Mouse (Mus musculus) stomach, embryonic 15.5 days (tissue): ENCODE results near the gene Egflam. TPM values are rescaled to one million over a fixed set of nuclear protein-coding genes. Genes with fewer than 3 reads are reported as not detected.
A peak's percentile ranks its signal among the peaks of the same experiment; 100 is the strongest.

ENCODE experiments used
- ATAC-seq: fragments of 200-750 bp; cut with Nextera tagmentation; 2 replicates; pipeline ENCODE4 v1.8.0; 2017; ENCODE audit warnings: low read depth, moderate number of reproducible peaks, moderate TSS enrichment; ENCODE audit not compliant: insufficient read depth, low FRiP score
- H3K27ac ChIP-seq: fragments of 300-500 bp; sonication (generic); 2 replicates; pipeline ENCODE4 v1.5.1; 2015; ENCODE audit warnings: mild to moderate bottlenecking, inconsistent platforms
- H3K27me3 ChIP-seq: fragments of 300-500 bp; sonication (generic); replicated peaks from 2 replicates; pipeline ENCODE4 v1.6.1; 2015; ENCODE audit warnings: inconsistent platforms
- H3K36me3 ChIP-seq: fragments of 300-500 bp; sonication (generic); 2 replicates; pipeline ENCODE4 v1.6.1; 2015; ENCODE audit warnings: inconsistent platforms
- H3K4me1 ChIP-seq: fragments of 300-500 bp; sonication (generic); 2 replicates; pipeline ENCODE4 v1.6.1; 2015; ENCODE audit warnings: inconsistent platforms
- H3K4me2 ChIP-seq: fragments of 300-500 bp; sonication (generic); 2 replicates; pipeline ENCODE4 v1.6.1; 2015; ENCODE audit warnings: mild to moderate bottlenecking, inconsistent platforms
- H3K4me3 ChIP-seq: fragments of 300-500 bp; sonication (generic); replicated peaks from 2 replicates; pipeline ENCODE4 v1.5.1; 2015; ENCODE audit warnings: inconsistent platforms
- H3K9ac ChIP-seq: fragments of 300-500 bp; sonication (generic); 2 replicates; pipeline ENCODE4 v1.6.1; 2015; ENCODE audit warnings: inconsistent platforms
- H3K9me3 ChIP-seq: fragments of 300-500 bp; sonication (generic); 2 replicates; pipeline ENCODE4 v1.6.1; 2016; ENCODE audit warnings: inconsistent platforms
- whole genome bisulfite sequencing: fragments of 180-500 bp; shearing (Covaris S2); methylation state at CpG from one replicate; pipeline ENCODE4 v1.1.7; 2015; 5-methylcytosine and 5-hydroxymethylcytosine counted together
- polyA plus RNA-seq: library from polyadenylated mRNA; unstranded; fragments of >200 nt; fragmentation: Nextera tagmentation; extraction: Ambion mirVana; gene quantifications from 2 replicates; pipeline ENCODE4 v1.2.1, GENCODE M21; 2015

Gene Egflam
- 19.0 and 19.8 TPM in 2 replicates for polyA plus RNA-seq

DNA sequence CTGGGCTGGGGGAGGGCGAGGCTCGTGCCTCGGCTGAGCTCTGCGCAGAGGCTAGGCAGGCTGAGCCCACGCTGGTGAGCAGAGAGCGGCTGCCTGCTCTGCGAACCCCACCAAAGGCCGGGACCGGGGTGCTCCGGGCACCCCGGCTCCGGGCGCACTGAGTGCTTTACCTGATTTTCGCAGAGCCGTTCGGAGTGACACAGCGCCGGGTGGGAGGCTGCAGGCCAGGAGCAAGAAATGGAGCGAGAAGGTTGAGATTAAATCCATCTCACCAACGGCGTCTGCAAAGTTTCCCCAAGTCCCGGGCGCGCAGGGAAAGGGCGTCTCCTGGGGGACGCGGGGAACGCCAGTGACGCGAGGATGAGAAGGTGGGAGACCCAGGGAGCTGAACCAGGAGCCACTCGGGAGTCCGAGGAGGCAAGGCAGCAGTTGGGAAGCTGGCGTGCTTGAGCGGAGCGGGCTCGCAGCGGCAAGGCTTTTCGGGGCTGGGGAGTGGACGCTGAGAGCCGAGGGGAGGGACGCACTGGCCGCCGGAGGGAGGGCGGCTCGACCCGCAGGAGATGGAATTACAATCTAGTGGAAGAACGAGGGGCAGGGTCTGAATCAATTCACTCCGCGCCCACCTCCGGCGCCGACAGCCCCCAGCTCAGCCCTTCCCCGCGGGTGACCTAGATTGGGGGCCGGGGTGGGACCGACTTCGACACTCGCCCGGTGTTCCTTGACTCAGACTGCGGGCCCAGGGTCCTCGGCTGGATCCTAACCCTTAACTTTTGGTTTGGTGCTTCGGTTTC, at the start of gene Egflam:
Egflam (minus strand) TSS at position 578 of the 791 bp plus-strand sequence.
- H3K9ac ChIP-seq, result peak within 1 kb of the TSS; percentile 57; the same call in 1 of the 2 replicates
- ATAC-seq, result peak; percentile 78; the same call in 1 of the 2 replicates
- no peaks in the 10 kb centered on the region for H3K9me3 ChIP-seq
- H3K36me3 ChIP-seq, result no peaks in the 10 kb centered on the region
- H3K27ac ChIP-seq, result peak within 1 kb of the TSS; percentile 81
- H3K27me3 ChIP-seq, result no peaks in the 10 kb centered on the region; the same call in 1 of the 2 replicates
- H3K4me2 ChIP-seq, result peak within 1 kb of the TSS; percentile 91
- H3K4me1 ChIP-seq, result peaks cover 7% of the 10 kb centered on the region
- H3K4me3 ChIP-seq, result peak within 1 kb of the TSS; percentile 61
- WGBS, result under 1% methylated on average over 59 of the region's 62 CpGs

DNA sequence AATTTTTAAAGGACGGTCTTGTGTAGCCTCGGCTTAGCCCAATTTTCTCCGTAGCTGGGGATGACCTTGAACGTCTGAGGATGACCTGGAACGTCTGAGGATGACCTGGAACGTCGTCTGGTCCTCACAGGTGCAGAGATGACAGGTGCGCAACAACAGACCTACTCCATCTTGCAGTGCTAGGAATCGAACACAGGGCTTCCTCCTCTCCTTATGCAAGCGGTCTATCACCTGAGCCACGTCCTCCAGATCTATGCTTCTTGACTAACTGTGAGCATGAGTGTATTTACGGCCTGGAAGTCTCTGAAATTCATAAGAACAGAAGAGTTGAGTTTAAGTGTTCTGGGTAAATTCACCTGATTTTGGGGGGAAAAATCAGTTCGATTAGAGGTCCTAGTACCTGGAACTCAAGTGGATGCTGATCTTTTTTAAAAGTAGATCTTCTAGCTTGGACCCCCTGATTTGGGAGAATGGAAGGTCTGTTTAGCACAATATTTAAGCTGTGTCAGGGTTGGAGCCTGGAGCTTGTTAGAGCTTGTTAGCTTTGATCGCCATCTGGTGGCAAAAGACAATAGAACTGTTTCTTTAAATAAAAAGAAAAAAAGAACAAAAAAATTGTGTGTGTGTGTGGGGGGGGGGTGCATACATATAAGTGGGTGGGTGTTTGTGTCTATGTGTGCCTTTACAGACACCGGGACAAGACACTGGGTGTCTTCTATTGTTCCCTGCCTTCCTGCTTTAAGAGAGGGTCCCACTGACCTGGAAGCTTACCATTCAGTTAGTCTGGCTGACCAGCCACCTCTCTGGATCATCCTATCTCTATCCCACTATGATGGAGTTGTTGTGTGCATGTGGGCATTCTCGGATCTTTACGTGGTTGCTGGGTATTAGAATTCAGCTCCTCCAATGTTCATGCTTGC, 45.5 kb upstream of the Egflam start:
- no peak overlapping the region for H3K27ac ChIP-seq
- no peak overlapping the region for H3K4me2 ChIP-seq
- no peak for ATAC-seq
- no peaks in the 10 kb centered on the region for H3K36me3 ChIP-seq
- H3K9ac ChIP-seq, result no peak overlapping the region
- H3K27me3 ChIP-seq, result no peaks in the 10 kb centered on the region
- no peak overlapping the region for H3K4me3 ChIP-seq
- no peaks in the 10 kb centered on the region for H3K9me3 ChIP-seq
- 62% methylated on average over 17 of the region's 17 CpGs for WGBS
- H3K4me1 ChIP-seq, result 0 out of 2 replicates have a peak, but pooled peaks cover 8% of the 10 kb centered on the region

DNA sequence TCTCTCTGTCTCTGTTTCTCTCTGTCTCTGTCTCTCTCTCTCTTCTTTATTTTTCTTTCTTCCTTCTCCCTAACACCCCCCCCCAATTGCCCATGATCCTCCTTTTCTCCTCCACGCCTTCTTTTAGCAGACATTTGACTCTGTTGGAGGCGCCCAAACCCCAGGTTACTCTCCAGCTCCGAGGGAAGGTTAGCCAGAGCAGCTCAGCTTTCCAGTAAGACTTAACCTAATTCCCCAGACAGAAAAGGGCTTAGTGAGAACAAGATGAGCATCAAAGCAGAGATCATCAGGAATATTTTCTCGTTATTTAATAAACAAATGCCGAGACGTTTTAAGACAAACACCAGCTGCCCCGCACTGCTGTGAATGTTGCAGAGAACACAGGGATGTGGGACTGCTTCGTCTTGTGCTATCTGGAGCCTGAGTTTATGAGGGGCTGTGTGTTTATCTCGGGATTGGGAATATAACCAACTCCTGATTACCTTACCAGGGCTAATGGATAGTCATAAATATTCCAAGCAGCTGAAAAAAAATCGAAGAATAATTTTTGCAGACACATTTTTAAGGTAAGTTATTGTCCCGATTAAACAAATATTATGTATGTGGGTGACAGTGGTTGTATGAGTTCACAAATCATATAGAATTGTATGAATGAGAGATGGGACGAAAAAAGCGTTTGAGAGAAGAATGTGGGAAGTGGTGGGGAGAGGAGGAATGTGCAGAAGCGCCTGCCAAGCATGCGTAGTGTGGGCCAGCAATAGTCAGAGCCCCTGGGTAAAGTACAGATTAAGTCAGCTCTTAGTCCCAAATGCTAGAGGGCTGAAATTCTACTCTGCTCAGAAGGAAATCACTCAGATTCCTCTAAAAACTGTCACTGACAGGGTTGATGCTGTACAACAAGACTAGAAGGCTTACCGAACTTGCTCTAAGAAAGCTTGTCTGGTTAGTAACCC, 44.2 kb upstream of the Egflam start:
- Histone ChIP-seq H3K27ac (peak overlapping the region; percentile 51; the same call in 1 of the 2 replicates), H3K9ac (no peak overlapping the region), H3K27me3 (no peaks in the 10 kb centered on the region), H3K4me3 (no peak overlapping the region), H3K9me3 (no peaks in the 10 kb centered on the region), H3K4me1 (0 out of 2 replicates have a peak, but pooled peaks cover 8% of the 10 kb centered on the region), H3K4me2 (peak overlapping the region; percentile 14; the same call in 1 of the 2 replicates), H3K36me3 (no peaks in the 10 kb centered on the region)
- peak; percentile 39; the same call in 1 of the 2 replicates for ATAC-seq
- WGBS, result 35% methylated on average over 16 of the region's 16 CpGs

GRCm38 (mm10) chr15:7424282-7424681, 26.1 kb upstream of the Egflam start:
- H3K4me2 ChIP-seq, result no peak overlapping the region
- no peak for ATAC-seq
- H3K4me1 ChIP-seq, result no peaks in the 10 kb centered on the region
- H3K9ac ChIP-seq, result no peak overlapping the region
- H3K27ac ChIP-seq, result no peak overlapping the region
- WGBS, result 71% methylated on average over 2 of the region's 2 CpGs
- no peaks in the 10 kb centered on the region for H3K27me3 ChIP-seq
- no peaks in the 10 kb centered on the region for H3K36me3 ChIP-seq
- no peaks in the 10 kb centered on the region for H3K9me3 ChIP-seq
- H3K4me3 ChIP-seq, result no peak overlapping the region

GRCm38 (mm10) chr15:7404521-7404920, 6.3 kb upstream of the Egflam start:
- no peak for ATAC-seq
- H3K4me1 ChIP-seq, result no peaks in the 10 kb centered on the region
- H3K4me2 ChIP-seq, result no peak overlapping the region
- no peaks in the 10 kb centered on the region for H3K36me3 ChIP-seq
- H3K27me3 ChIP-seq, result no peaks in the 10 kb centered on the region; the same call in 1 of the 2 replicates
- no peak overlapping the region for H3K4me3 ChIP-seq
- H3K27ac ChIP-seq, result no peak overlapping the region
- no peaks in the 10 kb centered on the region for H3K9me3 ChIP-seq
- WGBS, result 76% methylated on average over 8 of the region's 8 CpGs
- no peak overlapping the region for H3K9ac ChIP-seq

- Histone ChIP-seq H3K4me2 (peak overlapping the region; percentile 91), H3K27ac (peak overlapping the region; percentile 81), H3K36me3 (no peaks in the 10 kb centered on the region), H3K9me3 (no peaks in the 10 kb centered on the region), H3K4me3 (peak overlapping the region; percentile 61), H3K27me3 (no peaks in the 10 kb centered on the region; the same call in 1 of the 2 replicates), H3K4me1 (peaks cover 7% of the 10 kb centered on the region), H3K9ac (peak overlapping the region; percentile 57; the same call in 1 of the 2 replicates)
- WGBS, result 8% methylated on average over 17 of the region's 17 CpGs
- ATAC-seq, result peak; percentile 33; the same call in 1 of the 2 replicates
Observed at GRCm38 (mm10) chr15:7398609-7399540, 680 bp upstream of the Egflam start.

GRCm38 (mm10) chr15:7397446-7397817, 763 bp downstream of the Egflam start:
- WGBS, result under 1% methylated on average over 8 of the region's 8 CpGs
- Histone ChIP-seq H3K4me3 (peak overlapping the region; percentile 61), H3K9ac (0 out of 2 replicates have a peak overlapping the region, but pooled peaks have one; percentile 57), H3K9me3 (no peaks in the 10 kb centered on the region), H3K4me2 (peak overlapping the region; percentile 91), H3K4me1 (peaks cover 7% of the 10 kb centered on the region), H3K36me3 (no peaks in the 10 kb centered on the region), H3K27ac (peak overlapping the region; percentile 81), H3K27me3 (no peaks in the 10 kb centered on the region; the same call in 1 of the 2 replicates)
- ATAC-seq, result peak; percentile 54

DNA sequence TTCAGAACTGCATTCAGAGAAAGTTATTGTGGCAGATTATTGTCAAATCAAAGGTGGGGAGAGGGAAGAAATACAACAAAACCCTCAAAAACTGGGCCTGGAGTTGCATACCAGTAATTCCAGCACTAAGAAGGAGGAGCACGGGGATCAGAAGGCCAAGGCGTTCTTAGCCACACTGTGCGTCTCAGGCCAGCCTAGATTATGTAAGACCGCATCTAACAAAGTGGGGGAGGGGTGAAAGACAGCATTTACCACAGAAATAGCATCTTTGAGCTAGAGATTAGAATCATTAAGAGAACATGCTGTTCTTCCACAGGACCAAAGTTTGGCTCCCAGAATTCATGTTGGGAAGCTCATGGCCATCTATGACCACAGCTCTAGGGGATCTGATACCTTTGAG, 14.8 kb downstream of the Egflam start:
- no peak for ATAC-seq
- 73% methylated on average over 4 of the region's 4 CpGs for WGBS
- Histone ChIP-seq H3K36me3 (no peaks in the 10 kb centered on the region), H3K9me3 (no peaks in the 10 kb centered on the region), H3K4me3 (no peak overlapping the region), H3K27me3 (no peaks in the 10 kb centered on the region), H3K27ac (no peak overlapping the region), H3K4me2 (no peak overlapping the region), H3K4me1 (0 out of 2 replicates have a peak, but pooled peaks cover 3% of the 10 kb centered on the region), H3K9ac (no peak overlapping the region)

GRCm38 (mm10) chr15:7382457-7382856, 15.7 kb downstream of the Egflam start:
- Histone ChIP-seq H3K4me1 (0 out of 2 replicates have a peak, but pooled peaks cover 3% of the 10 kb centered on the region), H3K36me3 (no peaks in the 10 kb centered on the region), H3K27me3 (no peaks in the 10 kb centered on the region), H3K9me3 (no peaks in the 10 kb centered on the region), H3K4me2 (no peak overlapping the region), H3K4me3 (no peak overlapping the region), H3K27ac (no peak overlapping the region), H3K9ac (no peak overlapping the region)
- 38% methylated on average over 10 of the region's 10 CpGs for WGBS
- no peak for ATAC-seq

DNA sequence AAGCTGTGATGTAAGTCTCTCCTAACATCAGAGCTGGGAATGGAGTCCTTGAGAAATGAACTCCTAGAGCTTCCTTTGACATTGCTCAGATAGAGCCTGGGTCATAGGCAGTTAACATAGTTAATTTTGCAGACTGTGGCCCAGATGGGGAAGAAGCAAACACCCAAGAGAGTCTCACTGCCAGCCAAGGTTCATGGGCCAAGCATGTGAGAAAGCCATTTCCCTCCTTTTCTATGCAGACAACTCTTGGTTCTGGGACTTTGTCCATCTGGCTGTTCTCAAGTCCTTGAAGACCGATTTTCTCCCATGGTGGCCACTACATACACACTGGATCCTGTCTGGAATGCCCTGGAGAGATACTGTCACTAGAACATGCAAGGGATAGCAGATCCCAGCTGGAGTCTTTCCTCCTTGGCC, 45.6 kb downstream of the Egflam start:
- Histone ChIP-seq H3K4me2 (no peak overlapping the region), H3K27me3 (no peaks in the 10 kb centered on the region), H3K36me3 (no peaks in the 10 kb centered on the region), H3K9me3 (no peaks in the 10 kb centered on the region), H3K4me3 (no peak overlapping the region), H3K9ac (no peak overlapping the region), H3K4me1 (no peaks in the 10 kb centered on the region), H3K27ac (no peak overlapping the region)
- peak; percentile 77; the same call in 1 of the 2 replicates for ATAC-seq
- 69% methylated on average over 1 of the region's 1 CpGs for WGBS
